Mouse (Mus musculus): ENCODE results near the gene Nptx1. TPM values are rescaled to one million over a fixed set of nuclear protein-coding genes. Genes with fewer than 3 reads are reported as not detected.
A peak's percentile ranks its signal among the peaks of the same experiment; 100 is the strongest.

The Nptx1 gene
- polyA plus RNA-seq, 1 experiment from 2014 or later: 0.74 TPM

GRCm38 (mm10) chr11:119533745-119534144 is 13.8 kb downstream of the Nptx1 start:
- no peaks in the 10 kb centered on the region for H3K36me3 ChIP-seq (ENCODE audit: control insufficient read depth, insufficient read depth)
- WGBS: 66% methylated on average over 7 of the region's 7 CpGs
- no peak overlapping the region for H3K27ac ChIP-seq (ENCODE audit: low read length)
- no peak overlapping the region for H3K9ac ChIP-seq (ENCODE audit: low read length)
- no peak overlapping the region for H3K4me3 ChIP-seq (ENCODE audit: low read length)
- no peak for ATAC-seq (replicated peaks; ENCODE audit: extremely low read depth, insufficient read depth, low FRiP score)
- no peak overlapping the region for H3K4me2 ChIP-seq (ENCODE audit: low read depth, low read length)
- peaks cover 9% of the 10 kb centered on the region for H3K27me3 ChIP-seq (ENCODE audit: control insufficient read depth, insufficient read depth, low read length)
- no peaks in the 10 kb centered on the region for H3K4me1 ChIP-seq (ENCODE audit: control insufficient read depth, insufficient read depth, low read length)
- no peaks in the 10 kb centered on the region for H3K9me3 ChIP-seq (replicated peaks; ENCODE audit: control insufficient read depth, low read length)

- Histone ChIP-seq H3K27ac (ENCODE audit: low read length) (no peak overlapping the region), H3K9me3 (replicated peaks; ENCODE audit: control insufficient read depth, low read length) (no peaks in the 10 kb centered on the region), H3K4me2 (ENCODE audit: low read depth, low read length) (no peak overlapping the region), H3K27me3 (ENCODE audit: control insufficient read depth, insufficient read depth, low read length) (peaks cover 9% of the 10 kb centered on the region), H3K4me3 (ENCODE audit: low read length) (no peak overlapping the region), H3K4me1 (ENCODE audit: control insufficient read depth, insufficient read depth, low read length) (no peaks in the 10 kb centered on the region), H3K36me3 (ENCODE audit: control insufficient read depth, insufficient read depth) (no peaks in the 10 kb centered on the region), H3K9ac (ENCODE audit: low read length) (no peak overlapping the region)
- ATAC-seq (replicated peaks; ENCODE audit: extremely low read depth, insufficient read depth, low FRiP score): no peak
- 74% methylated on average over 8 of the region's 8 CpGs for WGBS
Observed at GRCm38 (mm10) chr11:119532460-119532859, 15.1 kb downstream of the Nptx1 start.

- WGBS: 56% methylated on average over 11 of the region's 11 CpGs
- H3K36me3 ChIP-seq (ENCODE audit: control insufficient read depth, insufficient read depth): no peaks in the 10 kb centered on the region
- no peak overlapping the region for H3K4me2 ChIP-seq (ENCODE audit: low read depth, low read length)
- H3K27ac ChIP-seq (ENCODE audit: low read length): no peak overlapping the region
- no peaks in the 10 kb centered on the region for H3K9me3 ChIP-seq (replicated peaks; ENCODE audit: control insufficient read depth, low read length)
- H3K4me1 ChIP-seq (ENCODE audit: control insufficient read depth, insufficient read depth, low read length): peaks cover 2% of the 10 kb centered on the region; the same call in 1 of the 2 replicates
- H3K27me3 ChIP-seq (ENCODE audit: control insufficient read depth, insufficient read depth, low read length): peaks cover 6% of the 10 kb centered on the region
- no peak overlapping the region for H3K9ac ChIP-seq (ENCODE audit: low read length)
- H3K4me3 ChIP-seq (ENCODE audit: low read length): no peak overlapping the region
- no peak for ATAC-seq (replicated peaks; ENCODE audit: extremely low read depth, insufficient read depth, low FRiP score)
Observed at GRCm38 (mm10) chr11:119528930-119529329, 18.6 kb downstream of the Nptx1 start.

- H3K9ac ChIP-seq (ENCODE audit: low read length): no peak overlapping the region
- H3K9me3 ChIP-seq (replicated peaks; ENCODE audit: control insufficient read depth, low read length): no peaks in the 10 kb centered on the region
- no peak for ATAC-seq (replicated peaks; ENCODE audit: extremely low read depth, insufficient read depth, low FRiP score)
- no peaks in the 10 kb centered on the region for H3K36me3 ChIP-seq (ENCODE audit: control insufficient read depth, insufficient read depth)
- WGBS: 77% methylated on average over 14 of the region's 14 CpGs
- peaks cover 1% of the 10 kb centered on the region; the same call in 1 of the 2 replicates for H3K27me3 ChIP-seq (ENCODE audit: control insufficient read depth, insufficient read depth, low read length)
- H3K4me3 ChIP-seq (ENCODE audit: low read length): no peak overlapping the region
- no peak overlapping the region for H3K27ac ChIP-seq (ENCODE audit: low read length)
- no peak overlapping the region for H3K4me2 ChIP-seq (ENCODE audit: low read depth, low read length)
- peaks cover 2% of the 10 kb centered on the region; the same call in 1 of the 2 replicates for H3K4me1 ChIP-seq (ENCODE audit: control insufficient read depth, insufficient read depth, low read length)
Observed at GRCm38 (mm10) chr11:119526068-119526966, 21.2 kb downstream of the Nptx1 start.

GRCm38 (mm10) chr11:119524545-119524949 is 23.0 kb downstream of the Nptx1 start:
- WGBS: under 1% methylated on average over 33 of the region's 33 CpGs
- peak; percentile 97 for ATAC-seq (replicated peaks; ENCODE audit: extremely low read depth, insufficient read depth, low FRiP score)
- H3K27ac ChIP-seq (ENCODE audit: low read length): no peak overlapping the region

GRCm38 (mm10) chr11:119523392-119523791 is 24.2 kb downstream of the Nptx1 start:
- no peak for ATAC-seq (replicated peaks; ENCODE audit: extremely low read depth, insufficient read depth, low FRiP score)
- H3K9me3 ChIP-seq (replicated peaks; ENCODE audit: control insufficient read depth, low read length): no peaks in the 10 kb centered on the region
- no peak overlapping the region for H3K4me2 ChIP-seq (ENCODE audit: low read depth, low read length)
- no peak overlapping the region for H3K9ac ChIP-seq (ENCODE audit: low read length)
- peaks cover 2% of the 10 kb centered on the region; the same call in 1 of the 2 replicates for H3K4me1 ChIP-seq (ENCODE audit: control insufficient read depth, insufficient read depth, low read length)
- H3K27me3 ChIP-seq (ENCODE audit: control insufficient read depth, insufficient read depth, low read length): no peaks in the 10 kb centered on the region
- no peak overlapping the region for H3K4me3 ChIP-seq (ENCODE audit: low read length)
- no peak overlapping the region for H3K27ac ChIP-seq (ENCODE audit: low read length)
- WGBS: 78% methylated on average over 3 of the region's 3 CpGs
- H3K36me3 ChIP-seq (ENCODE audit: control insufficient read depth, insufficient read depth): no peaks in the 10 kb centered on the region

More at GRCm38 (mm10) chr11:119524545-119524949, 23.0 kb downstream of the Nptx1 start:
- Histone ChIP-seq H3K4me1 (ENCODE audit: control insufficient read depth, insufficient read depth, low read length) (peaks cover 2% of the 10 kb centered on the region; the same call in 1 of the 2 replicates), H3K9ac (ENCODE audit: low read length) (peak overlapping the region; percentile 76), H3K27me3 (ENCODE audit: control insufficient read depth, insufficient read depth, low read length) (no peaks in the 10 kb centered on the region), H3K4me2 (ENCODE audit: low read depth, low read length) (peak overlapping the region; percentile 71), H3K36me3 (ENCODE audit: control insufficient read depth, insufficient read depth) (no peaks in the 10 kb centered on the region), H3K4me3 (ENCODE audit: low read length) (peak overlapping the region; percentile 60), H3K9me3 (replicated peaks; ENCODE audit: control insufficient read depth, low read length) (no peaks in the 10 kb centered on the region)

- no peak overlapping the region for H3K4me3 ChIP-seq (ENCODE audit: low read length)
- H3K9me3 ChIP-seq (replicated peaks; ENCODE audit: control insufficient read depth, low read length): no peaks in the 10 kb centered on the region
- H3K4me2 ChIP-seq (ENCODE audit: low read depth, low read length): no peak overlapping the region
- H3K27me3 ChIP-seq (ENCODE audit: control insufficient read depth, insufficient read depth, low read length): no peaks in the 10 kb centered on the region
- H3K36me3 ChIP-seq (ENCODE audit: control insufficient read depth, insufficient read depth): no peaks in the 10 kb centered on the region
- WGBS: 74% methylated on average over 8 of the region's 8 CpGs
- no peak overlapping the region for H3K27ac ChIP-seq (ENCODE audit: low read length)
- no peak for ATAC-seq (replicated peaks; ENCODE audit: extremely low read depth, insufficient read depth, low FRiP score)
- no peak overlapping the region for H3K9ac ChIP-seq (ENCODE audit: low read length)
- H3K4me1 ChIP-seq (ENCODE audit: control insufficient read depth, insufficient read depth, low read length): peaks cover 2% of the 10 kb centered on the region; the same call in 1 of the 2 replicates
Observed at GRCm38 (mm10) chr11:119522779-119523178, 24.8 kb downstream of the Nptx1 start.

GRCm38 (mm10) chr11:119521920-119522710 is 25.4 kb downstream of the Nptx1 start:
- 75% methylated on average over 6 of the region's 6 CpGs for WGBS
- no peaks in the 10 kb centered on the region for H3K36me3 ChIP-seq (ENCODE audit: control insufficient read depth, insufficient read depth)
- no peak overlapping the region for H3K4me3 ChIP-seq (ENCODE audit: low read length)
- H3K4me2 ChIP-seq (ENCODE audit: low read depth, low read length): no peak overlapping the region
- H3K9me3 ChIP-seq (replicated peaks; ENCODE audit: control insufficient read depth, low read length): no peaks in the 10 kb centered on the region
- no peak overlapping the region for H3K27ac ChIP-seq (ENCODE audit: low read length)
- H3K9ac ChIP-seq (ENCODE audit: low read length): no peak overlapping the region
- peaks cover 2% of the 10 kb centered on the region; the same call in 1 of the 2 replicates for H3K4me1 ChIP-seq (ENCODE audit: control insufficient read depth, insufficient read depth, low read length)
- no peaks in the 10 kb centered on the region for H3K27me3 ChIP-seq (ENCODE audit: control insufficient read depth, insufficient read depth, low read length)
- ATAC-seq (replicated peaks; ENCODE audit: extremely low read depth, insufficient read depth, low FRiP score): no peak

- Histone ChIP-seq H3K9ac (ENCODE audit: low read length) (no peak overlapping the region), H3K4me2 (ENCODE audit: low read depth, low read length) (no peak overlapping the region), H3K27me3 (ENCODE audit: control insufficient read depth, insufficient read depth, low read length) (peaks cover 4% of the 10 kb centered on the region; the same call in 1 of the 2 replicates), H3K9me3 (replicated peaks; ENCODE audit: control insufficient read depth, low read length) (no peaks in the 10 kb centered on the region), H3K27ac (ENCODE audit: low read length) (no peak overlapping the region), H3K4me1 (ENCODE audit: control insufficient read depth, insufficient read depth, low read length) (peaks cover 2% of the 10 kb centered on the region; the same call in 1 of the 2 replicates), H3K4me3 (ENCODE audit: low read length) (no peak overlapping the region), H3K36me3 (ENCODE audit: control insufficient read depth, insufficient read depth) (no peaks in the 10 kb centered on the region)
- ATAC-seq (replicated peaks; ENCODE audit: extremely low read depth, insufficient read depth, low FRiP score): no peak
Observed at GRCm38 (mm10) chr11:119520713-119521063, 26.9 kb downstream of the Nptx1 start.

All from heart, embryonic 16.5 days (tissue).